Mouse (Mus musculus) monocyte, adult 2 months (primary cell): ENCODE measurements around the gene Crhr1.
"Not testable (repeated sequence)": the region's sequence is repeated elsewhere in the genome, so short reads cannot be mapped to it uniquely, and the experiment has no call there.

Source experiments
- DNase-seq, 2 experiments: peaks; one replicate each; pipeline ENCODE4 v3.0.0; 2022; ENCODE audit warnings: low spot score in 2 of 2, low read depth in 1 of 2

The Crhr1 gene

DNA sequence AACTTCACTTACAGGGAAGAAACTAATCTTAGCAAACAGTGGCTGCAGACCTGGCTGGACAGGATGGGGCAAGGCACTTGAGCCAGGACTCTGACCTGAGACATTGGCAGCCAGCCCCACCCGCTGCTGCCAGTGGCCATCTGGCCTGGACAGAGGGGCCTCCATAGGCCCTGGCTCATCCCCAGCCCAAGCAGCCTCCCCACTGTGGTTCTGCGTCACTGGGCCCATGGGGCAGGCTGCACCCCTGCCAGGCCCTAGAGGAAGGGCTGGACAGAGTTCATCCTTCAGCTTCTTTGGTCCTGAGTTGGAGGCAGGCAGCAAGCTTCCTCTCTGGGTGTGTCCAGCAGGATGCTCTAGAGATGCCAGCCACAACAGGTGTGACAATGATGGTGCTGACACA lies 57.4 kb downstream of the Crhr1 start:
- DNase-seq: no peak

DNA sequence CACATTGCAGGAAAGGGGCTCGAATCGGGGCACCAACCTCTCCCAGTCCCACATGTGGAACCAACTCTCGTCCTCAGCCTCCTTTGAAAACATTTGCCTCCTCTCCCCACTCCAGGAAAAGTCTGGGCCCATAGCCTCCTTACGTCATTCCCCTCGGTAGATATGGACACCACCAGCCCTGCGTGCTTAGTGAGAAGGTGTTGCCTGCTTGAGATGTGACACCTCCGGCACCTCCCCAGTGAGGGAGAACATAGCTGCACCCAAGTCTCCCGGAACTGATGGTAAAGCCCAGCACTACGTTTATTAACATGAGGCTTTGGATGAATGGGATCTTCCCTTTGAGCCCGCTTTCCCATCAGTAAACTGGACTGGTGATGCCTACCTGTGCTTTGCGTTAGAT lies 62.7 kb downstream of the Crhr1 start:
- no peak for DNase-seq

DNA sequence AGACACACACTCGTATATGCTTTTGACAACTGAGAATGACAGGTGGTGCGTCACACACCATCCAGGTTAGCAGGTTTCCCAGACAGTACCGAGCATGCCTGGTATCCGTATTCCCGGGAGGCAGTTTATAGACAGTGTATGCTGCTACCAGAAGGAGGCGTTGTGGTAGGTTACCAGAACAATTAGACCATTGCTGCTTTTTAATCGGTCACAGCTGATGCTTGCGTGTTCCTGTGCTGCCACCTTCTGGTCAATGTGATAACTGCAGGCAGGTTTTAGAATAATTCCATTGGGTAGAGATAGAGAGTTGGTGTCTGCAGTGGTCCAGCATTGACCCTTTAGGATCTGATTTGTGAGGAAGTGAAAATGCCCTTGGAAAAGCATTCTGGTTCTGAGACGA lies 63.1 kb downstream of the Crhr1 start:
- peak; percentile 32 to 53 for DNase-seq

DNA sequence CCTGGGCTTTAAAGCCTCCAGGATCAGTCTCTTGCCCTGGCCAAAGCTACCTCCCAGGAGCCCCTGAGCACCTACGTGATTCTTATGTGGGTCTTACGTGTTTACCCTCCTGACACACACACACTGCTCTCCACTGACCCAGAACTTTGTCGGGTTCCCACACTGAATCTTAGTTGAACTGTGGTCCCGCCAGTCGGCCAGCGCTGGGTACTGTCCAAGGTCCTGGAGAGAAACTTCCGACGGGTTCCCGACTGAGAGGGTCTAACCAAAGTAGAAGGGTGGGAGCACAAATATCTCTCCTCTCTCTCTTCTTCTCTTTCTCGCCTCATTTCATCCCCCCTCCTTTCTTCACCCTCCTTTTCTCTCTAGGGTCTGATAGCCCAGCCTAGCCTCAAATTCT lies 65.2 kb downstream of the Crhr1 start:
- DNase-seq: no peak

DNA sequence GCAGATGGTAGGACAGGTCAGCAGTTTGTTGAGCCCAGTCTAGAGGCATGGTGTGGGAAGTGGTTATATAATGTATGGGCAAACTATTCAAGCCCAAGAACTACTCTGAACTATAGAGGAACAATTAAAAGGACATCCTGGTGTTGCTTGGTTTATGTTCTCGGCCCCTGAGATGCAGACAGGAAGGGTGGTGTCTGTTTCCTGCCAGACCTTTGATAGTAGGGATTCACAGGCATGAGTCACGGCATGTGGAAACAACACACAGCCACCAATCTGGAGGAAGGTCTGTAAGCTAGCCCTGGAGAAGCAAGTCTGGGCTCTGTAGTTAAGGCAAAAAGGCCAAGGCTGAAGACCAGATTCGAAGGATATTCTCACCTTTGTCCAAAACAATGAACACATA lies 70.6 kb downstream of the Crhr1 start:
- no peak for DNase-seq

DNA sequence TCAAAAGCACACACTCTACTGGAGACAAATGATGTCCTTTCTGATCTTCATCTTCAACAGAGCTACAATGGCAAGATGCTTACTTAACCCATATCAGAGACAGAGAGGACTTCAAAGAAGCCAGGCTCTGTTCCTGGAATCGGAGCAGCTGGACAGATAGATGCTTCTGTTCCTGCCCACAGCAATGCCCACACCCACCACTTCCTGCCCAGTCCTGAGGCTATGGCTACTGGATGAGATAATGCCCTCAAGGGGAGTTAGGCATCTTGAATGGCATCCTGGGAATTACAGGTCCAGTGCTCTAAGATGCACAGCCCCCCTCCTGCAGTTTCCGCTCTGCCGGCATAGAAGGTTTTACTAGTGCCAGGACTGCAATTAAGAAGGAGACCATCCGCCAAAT lies 73.9 kb downstream of the Crhr1 start:
- no peak for DNase-seq

DNA sequence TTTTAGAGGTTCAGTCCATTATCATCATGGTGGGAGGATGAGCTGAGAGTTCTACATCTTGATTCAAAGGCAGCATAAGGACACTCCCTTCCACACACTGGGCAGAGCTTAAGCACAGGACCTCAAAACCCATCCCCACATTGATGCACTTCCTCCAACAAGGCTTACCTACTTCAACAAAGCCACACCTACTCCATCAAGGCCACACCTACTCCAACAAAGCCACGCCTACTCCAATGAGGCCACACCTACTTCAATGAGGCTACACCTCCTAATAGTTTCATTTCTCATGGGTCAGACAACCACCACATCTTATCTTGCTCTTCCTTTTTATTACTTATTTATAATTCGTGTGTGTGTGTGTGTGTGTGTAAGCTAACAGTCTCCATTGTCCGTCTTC lies 76.4 kb downstream of the Crhr1 start:
- DNase-seq: no peak

DNA sequence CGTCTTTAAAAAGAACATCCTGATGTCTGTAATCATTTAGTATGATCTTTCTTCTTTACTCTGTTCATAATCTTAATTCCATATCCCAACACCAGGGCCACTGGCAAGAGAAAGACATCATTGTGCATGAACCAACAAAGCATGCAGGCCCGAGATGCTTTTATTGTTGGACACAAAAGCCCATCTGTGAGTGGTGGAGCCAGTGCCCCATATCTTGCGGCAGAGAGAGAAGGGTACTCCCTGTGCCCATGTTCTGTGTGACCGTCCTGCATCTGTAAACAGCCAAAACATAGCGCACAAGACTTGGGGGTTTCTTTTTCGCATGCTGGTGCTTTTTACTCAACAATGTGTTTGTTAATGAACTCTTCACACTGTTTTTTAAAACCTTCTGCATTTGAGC lies 78.6 kb downstream of the Crhr1 start:
- DNase-seq: no peak

DNA sequence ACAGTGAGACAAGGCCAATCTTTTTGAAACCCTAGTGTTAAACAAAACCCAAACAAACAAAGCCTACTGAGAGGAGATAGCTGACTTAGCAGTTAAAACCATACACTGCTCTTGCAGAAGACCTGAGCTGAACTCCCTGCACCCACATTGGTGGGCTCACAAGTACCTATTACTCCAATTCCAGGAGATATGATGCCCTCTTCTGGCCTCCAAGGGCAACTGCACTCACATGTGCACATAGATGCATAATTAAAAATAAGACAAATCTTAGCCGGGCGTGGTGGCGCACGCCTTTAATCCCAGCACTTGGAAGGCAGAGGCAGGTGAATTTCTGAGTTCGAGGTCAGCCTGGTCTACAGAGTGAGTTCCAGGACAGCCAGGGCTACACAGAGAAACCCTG lies 81.5 kb downstream of the Crhr1 start:
- not testable (repeated sequence) for DNase-seq

DNA sequence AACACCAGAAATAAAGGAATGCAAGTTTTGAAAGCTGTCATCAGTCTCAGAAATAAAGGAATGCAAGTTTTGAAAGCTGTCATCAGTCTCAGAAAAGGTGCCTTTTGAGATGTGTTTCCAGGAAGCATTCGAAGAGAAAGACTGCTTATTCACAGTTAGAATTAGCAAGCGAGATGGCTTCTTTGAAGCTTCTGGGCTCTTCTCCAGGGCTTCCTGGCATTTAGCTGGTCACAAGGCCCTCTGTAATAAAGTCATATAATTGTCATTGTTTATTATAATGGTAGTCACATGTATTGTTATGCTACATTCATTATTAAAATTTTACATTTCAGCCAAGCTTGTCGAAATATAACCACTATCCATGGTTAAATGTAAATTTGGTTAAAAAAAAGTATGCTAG lies 85.4 kb downstream of the Crhr1 start:
- DNase-seq: no peak

DNA sequence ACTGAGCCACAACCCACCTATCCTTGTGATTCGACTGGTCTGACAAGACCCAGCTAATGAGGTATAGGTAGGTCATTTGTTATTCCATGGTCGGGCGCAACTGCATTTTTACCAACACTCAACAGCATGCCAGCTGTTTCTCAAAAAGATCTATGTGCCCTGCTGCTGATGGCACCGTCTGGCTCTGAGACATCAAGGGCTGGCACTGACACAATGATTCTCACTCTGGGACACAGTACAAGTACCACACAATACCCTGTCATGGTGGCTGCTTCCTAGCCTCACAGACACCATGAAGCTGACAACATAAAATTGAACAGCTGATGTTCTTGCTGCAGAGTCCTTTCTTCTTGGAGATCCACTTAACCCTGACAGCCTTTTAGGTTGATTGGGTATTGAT lies 87.6 kb downstream of the Crhr1 start:
- no peak for DNase-seq

DNA sequence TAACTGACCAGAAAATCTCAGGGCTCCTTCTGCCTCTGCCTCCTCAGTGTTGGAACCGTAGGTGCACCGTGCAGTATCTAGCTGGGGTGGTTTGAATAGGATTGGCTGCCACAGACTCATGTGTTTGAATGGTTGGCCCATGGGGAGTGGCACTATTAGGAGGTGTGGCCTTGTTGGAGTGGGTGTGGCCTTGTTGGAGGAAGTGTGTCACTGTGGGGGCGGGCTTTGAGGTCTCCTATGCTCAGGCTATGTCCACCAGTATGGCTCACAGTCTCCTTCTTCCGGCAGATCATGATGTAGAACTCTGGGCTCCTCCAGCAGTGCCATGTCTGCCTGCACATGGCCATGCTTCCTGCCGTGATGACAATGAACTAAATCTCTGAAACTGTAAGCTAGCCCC lies 89.1 kb downstream of the Crhr1 start:
- no peak for DNase-seq

DNA sequence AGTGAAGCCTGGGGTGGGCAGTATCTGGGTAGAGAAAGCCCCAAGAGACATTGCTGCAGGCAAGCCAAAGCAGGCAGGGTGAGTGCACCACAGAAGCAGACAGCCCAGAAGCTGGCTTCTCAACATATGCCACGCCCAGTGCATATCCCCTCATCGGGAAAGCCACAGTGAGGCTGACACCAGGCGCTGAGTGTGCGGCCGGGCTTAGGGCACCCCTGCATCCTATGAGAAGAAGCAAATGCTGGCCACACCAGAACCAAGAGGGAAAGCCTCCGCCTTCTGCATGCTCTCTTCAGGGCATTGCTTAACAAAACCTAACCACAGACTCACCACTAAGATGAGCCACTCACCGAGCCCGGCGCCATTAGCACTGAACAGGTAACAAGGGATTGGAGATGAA lies 90.6 kb downstream of the Crhr1 start:
- no peak for DNase-seq
